Mouse (Mus musculus) macrophage (primary cell): Measurements from ENCODE around the gene Vldlr. TPM values are rescaled to one million over a fixed set of nuclear protein-coding genes. Genes with fewer than 3 reads are reported as not detected.

Experiments
- H3K27ac ChIP-seq: fragments of 350-480 bp; formaldehyde crosslinking; 2 replicates; pipeline ENCODE4 v1.9.0; 2021
- H3K36me3 ChIP-seq: fragments of 350-480 bp; formaldehyde crosslinking; 2 replicates; pipeline ENCODE4 v1.9.0; 2021; ENCODE audit errors: inconsistent target
- H3K4me3 ChIP-seq: fragments of 350-480 bp; formaldehyde crosslinking; 2 replicates; pipeline ENCODE4 v1.9.0; 2021; ENCODE audit errors: inconsistent target
- H3K79me2 ChIP-seq: fragments of 350-480 bp; formaldehyde crosslinking; 2 replicates; pipeline ENCODE4 v1.9.0; 2021; ENCODE audit errors: inconsistent target
- WGBS: methylation state at CpG from one replicate; pipeline ENCODE4 v1.1.7; 2026; ENCODE audit warnings: inconsistent platforms; ENCODE audit not compliant: missing documents; 5-methylcytosine and 5-hydroxymethylcytosine counted together
- polyA plus RNA-seq: library from polyadenylated mRNA; stranded (reverse); fragments of 250-400 nt; gene quantifications from 3 replicates; pipeline ENCODE4 v1.2.4, GENCODE M21; 2018; ENCODE audit warnings: inconsistent platforms

Vldlr gene
- polyA plus RNA-seq, 1 experiment from 2014 or later: 0.01 TPM

- H3K79me2 ChIP-seq: no peaks in the 10 kb centered on the region
- H3K4me3 ChIP-seq: no peak overlapping the region
- WGBS: 4% methylated on average over 30 of the region's 30 CpGs
- no peaks in the 10 kb centered on the region for H3K36me3 ChIP-seq
- H3K27ac ChIP-seq: no peak overlapping the region
Measured at GRCm38 (mm10) chr19:27218561-27219262, 2.4 kb downstream of the Vldlr start.

DNA sequence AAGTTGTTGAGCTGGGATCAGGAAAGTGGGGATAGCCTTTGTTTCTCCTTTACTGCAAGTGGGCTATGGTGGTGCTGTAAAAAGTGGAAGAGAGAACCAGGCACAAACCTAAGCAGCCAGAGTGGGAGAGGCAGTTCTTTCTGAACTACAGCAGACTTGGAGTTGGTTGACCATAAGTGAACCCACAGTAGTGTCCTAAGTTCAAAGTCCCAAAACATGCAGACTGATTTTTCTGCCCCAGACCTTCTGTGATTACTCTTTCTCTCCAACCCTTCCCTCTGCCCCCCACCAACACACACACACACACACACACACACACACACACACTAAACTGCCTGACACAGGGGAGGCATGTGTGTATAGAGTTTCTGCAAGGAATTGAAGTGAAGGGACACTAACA, 3.3 kb downstream of the Vldlr start:
- no peaks in the 10 kb centered on the region for H3K36me3 ChIP-seq
- H3K79me2 ChIP-seq: no peaks in the 10 kb centered on the region
- H3K27ac ChIP-seq: no peak overlapping the region
- no peak overlapping the region for H3K4me3 ChIP-seq

DNA sequence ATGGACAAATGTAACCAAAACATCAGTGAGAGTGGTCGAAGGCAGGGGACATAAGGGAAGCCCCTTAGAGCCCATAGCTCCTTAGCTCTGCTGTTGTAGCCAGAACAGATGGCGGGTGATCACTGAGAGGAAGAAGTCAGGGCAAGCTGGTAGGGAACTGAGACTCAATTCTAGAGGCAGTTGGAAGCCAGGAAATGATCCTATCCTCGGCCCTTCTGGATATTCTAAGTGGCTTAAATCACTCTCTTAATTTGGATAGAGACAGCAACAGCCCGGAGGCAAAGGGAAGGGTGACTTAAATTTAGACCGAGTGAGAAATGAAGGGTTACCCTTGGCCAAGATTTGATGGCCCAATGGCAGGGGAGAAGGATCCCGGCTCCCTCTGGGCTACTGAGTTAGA, 6.8 kb downstream of the Vldlr start:
- no peak overlapping the region for H3K27ac ChIP-seq
- WGBS: 78% methylated on average over 6 of the region's 6 CpGs

DNA sequence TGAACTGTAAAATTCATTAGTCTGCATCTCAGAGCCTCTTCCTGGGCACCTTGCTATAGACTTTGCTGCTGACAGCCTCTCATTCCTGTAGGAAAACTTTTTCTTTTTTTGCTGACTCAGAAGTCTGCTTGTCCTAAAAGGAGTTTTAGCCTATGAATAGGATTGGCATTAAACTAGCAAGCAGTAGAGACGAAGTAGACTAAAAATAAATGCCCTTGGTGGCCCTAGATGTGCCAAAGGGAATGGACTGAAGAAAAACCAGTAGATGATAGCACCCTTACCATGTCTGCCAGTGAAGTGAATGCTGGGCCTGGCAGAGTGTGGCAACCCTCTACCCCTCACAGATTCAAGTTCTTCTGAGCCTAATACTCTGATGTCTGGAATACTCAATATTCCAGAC, 8.1 kb downstream of the Vldlr start:
- Histone ChIP-seq H3K27ac (no peak overlapping the region), H3K4me3 (no peak overlapping the region), H3K36me3 (no peaks in the 10 kb centered on the region), H3K79me2 (no peaks in the 10 kb centered on the region)
- WGBS: 85% methylated on average over 1 of the region's 1 CpGs

More for the DNA sequence above, 6.8 kb downstream of the Vldlr start:
- no peak overlapping the region for H3K4me3 ChIP-seq
- no peaks in the 10 kb centered on the region for H3K36me3 ChIP-seq
- H3K79me2 ChIP-seq: no peaks in the 10 kb centered on the region

- Histone ChIP-seq H3K79me2 (no peaks in the 10 kb centered on the region), H3K36me3 (no peaks in the 10 kb centered on the region), H3K4me3 (no peak overlapping the region), H3K27ac (no peak overlapping the region)
- 78% methylated on average over 3 of the region's 3 CpGs for WGBS
Measured at GRCm38 (mm10) chr19:27226626-27227025, 10.3 kb downstream of the Vldlr start.

- no peaks in the 10 kb centered on the region for H3K79me2 ChIP-seq
- WGBS: 93% methylated on average over 4 of the region's 4 CpGs
- H3K36me3 ChIP-seq: no peaks in the 10 kb centered on the region
- no peak overlapping the region for H3K27ac ChIP-seq
- H3K4me3 ChIP-seq: no peak overlapping the region
Measured at GRCm38 (mm10) chr19:27227131-27227530, 10.8 kb downstream of the Vldlr start.

GRCm38 (mm10) chr19:27228254-27228653, 12.0 kb downstream of the Vldlr start:
- H3K79me2 ChIP-seq: no peaks in the 10 kb centered on the region
- H3K36me3 ChIP-seq: no peaks in the 10 kb centered on the region
- 87% methylated on average over 1 of the region's 1 CpGs for WGBS
- H3K4me3 ChIP-seq: no peak overlapping the region
- H3K27ac ChIP-seq: no peak overlapping the region

GRCm38 (mm10) chr19:27233386-27233785, 17.1 kb downstream of the Vldlr start:
- Histone ChIP-seq H3K36me3 (no peaks in the 10 kb centered on the region), H3K4me3 (no peak overlapping the region), H3K27ac (no peak overlapping the region), H3K79me2 (no peaks in the 10 kb centered on the region)
- WGBS: 82% methylated on average over 2 of the region's 2 CpGs

- WGBS: 100% methylated on average over 2 of the region's 4 CpGs
- Histone ChIP-seq H3K4me3 (no peak overlapping the region), H3K27ac (no peak overlapping the region), H3K79me2 (no peaks in the 10 kb centered on the region), H3K36me3 (no peaks in the 10 kb centered on the region)
Measured at GRCm38 (mm10) chr19:27239913-27240312, 23.6 kb downstream of the Vldlr start.

DNA sequence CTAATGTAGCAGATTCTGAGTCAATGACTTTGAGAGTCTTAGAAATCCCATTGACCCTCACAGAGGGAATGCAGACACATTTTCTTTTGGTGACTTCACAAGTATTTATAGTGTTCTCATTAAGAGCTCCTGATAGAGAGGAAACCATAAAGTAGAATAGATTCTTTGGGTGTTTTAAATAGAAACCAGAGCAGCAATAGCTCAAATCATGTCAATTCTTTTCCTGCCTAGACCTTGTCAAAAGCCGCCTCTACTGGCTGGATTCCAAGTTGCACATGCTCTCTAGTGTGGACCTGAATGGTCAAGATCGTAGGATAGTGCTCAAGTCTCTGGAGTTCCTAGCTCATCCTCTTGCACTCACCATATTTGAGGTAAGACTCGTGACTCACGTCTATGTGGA, 27.2 kb downstream of the Vldlr start:
- H3K4me3 ChIP-seq: no peak overlapping the region
- no peaks in the 10 kb centered on the region for H3K79me2 ChIP-seq
- no peaks in the 10 kb centered on the region for H3K36me3 ChIP-seq
- 93% methylated on average over 4 of the region's 4 CpGs for WGBS
- no peak overlapping the region for H3K27ac ChIP-seq

DNA sequence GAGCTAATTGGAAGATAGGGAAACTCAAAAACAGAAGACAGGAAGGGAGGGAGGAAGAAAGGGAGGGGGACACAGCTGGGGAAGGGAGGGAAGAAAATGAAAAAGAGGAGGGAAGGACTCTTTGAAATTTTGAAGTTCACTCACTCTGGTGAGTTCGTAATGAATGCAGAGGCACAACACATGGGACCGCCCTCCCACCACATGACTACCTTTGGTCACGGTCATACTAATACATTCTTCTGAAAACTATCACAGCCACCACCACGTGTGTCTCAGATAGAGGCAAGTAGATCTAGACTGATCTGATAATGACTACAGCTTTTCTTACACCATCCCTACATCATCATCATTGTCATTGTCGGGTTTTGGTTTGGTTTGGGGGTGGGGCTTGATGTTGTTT, 38.5 kb downstream of the Vldlr start:
- WGBS: 96% methylated on average over 5 of the region's 5 CpGs
- Histone ChIP-seq H3K79me2 (no peaks in the 10 kb centered on the region), H3K4me3 (no peak overlapping the region), H3K36me3 (no peaks in the 10 kb centered on the region), H3K27ac (no peak overlapping the region)

DNA sequence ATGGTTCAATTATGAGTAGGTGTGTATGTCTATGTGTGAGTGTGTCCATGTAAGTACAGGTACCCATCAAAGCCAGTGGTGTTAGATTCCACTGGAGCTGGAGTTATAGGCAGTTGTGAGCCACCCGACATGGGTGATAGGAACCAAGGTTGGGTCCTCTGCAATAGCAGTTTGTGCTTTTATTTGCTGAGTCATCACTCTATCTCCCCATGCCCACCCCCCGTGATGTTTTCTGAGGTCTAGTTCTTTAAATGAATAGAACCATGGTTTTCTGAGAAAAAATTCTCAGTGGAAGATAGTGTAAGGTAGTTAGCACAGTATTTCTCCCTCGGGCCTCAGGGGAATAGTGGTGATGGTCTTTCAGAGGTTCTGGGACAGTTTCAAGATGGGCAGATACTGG, 39.4 kb downstream of the Vldlr start:
- no peaks in the 10 kb centered on the region for H3K36me3 ChIP-seq
- no peak overlapping the region for H3K4me3 ChIP-seq
- WGBS: 72% methylated on average over 3 of the region's 3 CpGs
- no peak overlapping the region for H3K27ac ChIP-seq
- no peaks in the 10 kb centered on the region for H3K79me2 ChIP-seq

- no peak overlapping the region for H3K27ac ChIP-seq
Measured at GRCm38 (mm10) chr19:27260102-27260501, 43.8 kb downstream of the Vldlr start.

DNA sequence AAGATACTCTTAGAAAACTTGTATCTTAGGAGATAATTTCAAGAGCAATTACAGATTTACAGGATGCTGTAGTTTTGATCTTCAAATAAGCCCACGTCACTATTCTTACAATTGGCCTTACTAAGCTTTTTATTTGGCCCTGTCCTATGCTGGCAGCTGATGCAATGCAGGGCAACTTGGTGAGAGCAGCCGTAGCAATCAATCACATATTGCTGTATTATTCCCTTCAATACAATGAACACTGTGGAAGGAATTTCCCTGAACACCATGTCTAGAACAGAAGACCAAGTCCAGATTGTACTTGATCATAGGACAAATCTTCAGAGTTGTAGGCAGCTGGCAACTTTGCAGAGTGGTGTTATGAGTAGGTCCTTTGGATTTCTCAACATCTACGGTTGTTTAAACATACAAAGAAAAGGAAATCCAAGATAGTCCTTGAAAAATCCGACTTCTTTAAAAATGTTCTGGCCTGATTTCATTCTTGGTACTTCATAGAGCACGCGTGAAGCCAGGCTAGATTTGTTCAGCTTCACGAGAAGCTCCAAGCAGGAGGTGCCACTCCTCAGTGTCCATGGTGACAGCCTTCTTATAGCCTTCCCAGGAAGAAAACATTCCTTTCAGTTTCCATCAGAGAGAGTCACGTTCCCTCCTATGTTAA, 44.5 kb downstream of the Vldlr start:
- WGBS: 89% methylated on average over 8 of the region's 8 CpGs
- H3K79me2 ChIP-seq: no peaks in the 10 kb centered on the region
- no peak overlapping the region for H3K27ac ChIP-seq
- no peaks in the 10 kb centered on the region for H3K36me3 ChIP-seq
- H3K4me3 ChIP-seq: no peak overlapping the region

More at GRCm38 (mm10) chr19:27260102-27260501, 43.8 kb downstream of the Vldlr start:
- 90% methylated on average over 4 of the region's 4 CpGs for WGBS
- Histone ChIP-seq H3K79me2 (no peaks in the 10 kb centered on the region), H3K36me3 (no peaks in the 10 kb centered on the region), H3K4me3 (no peak overlapping the region)

DNA sequence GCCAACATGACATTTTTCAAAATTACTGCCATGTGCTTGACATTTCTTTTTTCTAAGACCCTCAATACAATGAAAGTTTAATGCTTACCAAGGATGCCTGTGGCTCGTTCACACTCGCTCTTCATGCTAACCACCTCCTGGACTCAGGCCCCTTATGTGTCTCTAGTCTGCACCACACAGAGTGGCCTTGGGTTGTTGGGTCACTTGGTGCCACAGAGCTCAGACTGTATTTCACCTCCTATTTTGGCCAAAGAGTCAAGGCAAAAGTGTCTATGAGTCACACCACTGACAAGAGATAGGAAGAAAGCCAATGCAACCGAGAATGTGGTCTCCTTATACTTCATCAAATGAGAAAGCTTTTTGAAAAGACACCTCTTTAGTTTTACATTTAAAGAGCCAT, 45.9 kb downstream of the Vldlr start:
- Histone ChIP-seq H3K79me2 (no peaks in the 10 kb centered on the region), H3K27ac (no peak overlapping the region), H3K4me3 (no peak overlapping the region), H3K36me3 (no peaks in the 10 kb centered on the region)
- WGBS: 91% methylated on average over 3 of the region's 3 CpGs
